Mouse (Mus musculus) midbrain, embryonic 12.5 days (tissue): ENCODE data around the gene Rrm1. TPM values are rescaled to one million over a fixed set of nuclear protein-coding genes. Genes with fewer than 3 reads are reported as not detected.
A peak's percentile ranks its signal among the peaks of the same experiment; 100 is the strongest.
"Not testable (repeated sequence)": the region's sequence is repeated elsewhere in the genome, so short reads cannot be mapped to it uniquely, and the experiment has no call there.

Source experiments
- ATAC-seq: fragments of 200-750 bp; cut with Nextera tagmentation; 2 replicates; pipeline ENCODE4 v1.8.0; 2017; ENCODE audit warnings: low read depth, moderate TSS enrichment, moderate library complexity; ENCODE audit not compliant: low FRiP score
- H3K27ac ChIP-seq: fragments of 300-500 bp; sonication (generic); replicated peaks from 2 replicates; pipeline ENCODE4 v1.5.1; 2016; ENCODE audit warnings: mild to moderate bottlenecking
- H3K27me3 ChIP-seq: fragments of 300-500 bp; sonication (generic); 2 replicates; pipeline ENCODE4 v1.6.1; 2016; ENCODE audit warnings: mild to moderate bottlenecking
- H3K36me3 ChIP-seq: fragments of 300-500 bp; sonication (generic); 2 replicates; pipeline ENCODE4 v1.6.1; 2016
- H3K4me1 ChIP-seq: fragments of 300-500 bp; sonication (generic); 2 replicates; pipeline ENCODE4 v1.6.1; 2016
- H3K4me2 ChIP-seq: fragments of 300-500 bp; sonication (generic); replicated peaks from 2 replicates; pipeline ENCODE4 v1.6.1; 2016; ENCODE audit warnings: mild to moderate bottlenecking, moderate library complexity
- H3K4me3 ChIP-seq: fragments of 300-500 bp; sonication (generic); 2 replicates; pipeline ENCODE4 v1.5.1; 2016; ENCODE audit warnings: mild to moderate bottlenecking
- H3K9ac ChIP-seq: fragments of 300-500 bp; sonication (generic); replicated peaks from 2 replicates; pipeline ENCODE4 v1.6.1; 2016; ENCODE audit warnings: mild to moderate bottlenecking, moderate library complexity
- H3K9me3 ChIP-seq: fragments of 300-500 bp; sonication (generic); 2 replicates; pipeline ENCODE4 v1.6.1; 2016; ENCODE audit warnings: mild to moderate bottlenecking
- WGBS: fragments of 180-500 bp; shearing (Covaris S2); methylation state at CpG from one replicate; pipeline ENCODE4 v1.1.7; 2016; 5-methylcytosine and 5-hydroxymethylcytosine counted together
- polyA plus RNA-seq: library from polyadenylated mRNA; unstranded; fragments of >200 nt; fragmentation: Nextera tagmentation; extraction: Ambion mirVana; gene quantifications from 2 replicates; pipeline ENCODE4 v1.2.1, GENCODE M21; 2016

The Rrm1 gene
- polyA plus RNA-seq, 1 experiment from 2014 or later = 169 TPM

DNA sequence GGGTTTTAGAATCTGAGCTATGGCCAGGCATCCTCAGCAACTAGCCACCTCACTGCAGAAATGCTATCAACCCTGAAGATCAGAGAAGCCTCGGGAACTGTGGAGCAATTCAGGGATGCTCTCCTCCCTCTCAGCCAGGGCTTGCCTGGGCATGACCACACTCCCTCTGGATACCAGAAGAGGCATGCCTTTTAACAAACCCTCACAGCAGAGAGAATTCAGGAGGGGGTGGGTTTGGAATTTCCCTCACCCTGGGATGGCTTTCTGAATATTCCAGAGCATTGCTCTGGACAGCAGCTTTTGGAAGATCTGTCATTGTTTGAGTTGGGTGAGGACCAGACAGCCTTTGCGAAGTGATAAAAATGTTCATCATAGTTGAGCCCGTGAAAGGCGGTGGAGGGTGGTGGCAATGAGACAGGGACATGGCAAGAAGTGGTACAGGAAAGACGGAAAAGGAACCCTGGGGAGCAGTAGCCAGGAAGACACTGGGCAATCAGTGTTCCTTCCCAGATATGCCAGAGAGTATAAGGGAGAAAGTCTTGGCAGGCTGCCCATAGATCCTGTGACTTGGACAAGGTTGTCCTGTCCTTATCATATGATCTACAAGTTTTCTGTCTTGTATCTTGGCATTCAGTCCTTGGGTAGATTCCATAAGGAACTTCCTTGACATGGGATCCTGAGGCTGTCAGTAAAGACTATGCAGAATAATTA, 38.0 kb downstream of the Rrm1 start:
- Histone ChIP-seq H3K4me1 (no peaks in the 10 kb centered on the region), H3K36me3 (0 out of 2 replicates have a peak, but pooled peaks cover 4% of the 10 kb centered on the region), H3K27me3 (no peaks in the 10 kb centered on the region), H3K9me3 (no peaks in the 10 kb centered on the region), H3K4me2 (no peak overlapping the region), H3K27ac (no peak overlapping the region), H3K4me3 (no peak overlapping the region), H3K9ac (no peak overlapping the region)
- 81% methylated on average over 5 of the region's 5 CpGs for WGBS
- no peak for ATAC-seq

DNA sequence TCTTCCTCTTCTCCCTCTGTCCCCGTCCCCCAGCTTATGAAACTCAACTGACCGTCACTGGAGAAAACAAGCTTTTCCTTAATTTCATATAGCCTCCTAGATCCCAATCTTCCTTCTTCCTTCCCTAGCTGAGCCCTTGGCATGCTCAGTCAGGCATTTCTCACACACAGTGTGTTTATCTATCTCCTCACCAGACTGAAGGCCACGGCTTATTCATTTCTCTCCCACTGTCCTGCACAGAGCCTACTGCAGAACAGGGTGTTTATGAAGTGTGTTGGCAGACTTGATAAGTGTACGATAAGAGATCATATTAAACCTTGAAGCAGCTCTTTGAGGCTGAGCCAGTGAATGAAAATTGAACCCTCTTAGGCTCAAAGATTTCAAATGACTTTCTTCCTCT, 39.3 kb downstream of the Rrm1 start:
- H3K4me2 ChIP-seq = no peak overlapping the region
- no peak for ATAC-seq
- no peaks in the 10 kb centered on the region for H3K4me1 ChIP-seq
- H3K27me3 ChIP-seq = no peaks in the 10 kb centered on the region
- H3K9ac ChIP-seq = no peak overlapping the region
- 84% methylated on average over 4 of the region's 4 CpGs for WGBS
- H3K36me3 ChIP-seq = 0 out of 2 replicates have a peak, but pooled peaks cover 4% of the 10 kb centered on the region
- no peak overlapping the region for H3K27ac ChIP-seq
- H3K9me3 ChIP-seq = no peaks in the 10 kb centered on the region
- H3K4me3 ChIP-seq = no peak overlapping the region

DNA sequence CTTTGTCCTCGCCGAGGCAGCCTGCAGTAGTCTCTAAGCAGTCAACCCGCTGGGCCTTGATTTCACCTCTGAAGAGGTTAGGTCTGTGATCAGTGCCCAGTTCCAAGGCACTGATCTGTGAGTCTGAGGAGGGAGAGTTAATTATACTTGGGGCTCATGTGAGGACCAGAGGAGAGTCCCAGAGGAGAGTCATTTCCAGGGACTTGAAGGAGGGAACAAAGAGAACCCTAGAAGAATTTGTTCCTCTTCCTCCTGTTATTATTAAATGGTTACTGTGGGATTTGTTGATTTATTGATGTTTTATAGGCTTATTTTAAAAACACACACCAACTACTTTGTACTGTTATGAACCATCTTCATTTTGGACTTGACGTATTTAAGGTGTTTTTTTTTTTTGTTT, 40.1 kb downstream of the Rrm1 start, which contains the start of gene Olfr543:
Gene Olfr543 (minus strand): TSS at position 101 of the 400 bp plus-strand sequence.
- WGBS = 89% methylated on average over 4 of the region's 4 CpGs
- no peak within 1 kb of the TSS for H3K9ac ChIP-seq

DNA sequence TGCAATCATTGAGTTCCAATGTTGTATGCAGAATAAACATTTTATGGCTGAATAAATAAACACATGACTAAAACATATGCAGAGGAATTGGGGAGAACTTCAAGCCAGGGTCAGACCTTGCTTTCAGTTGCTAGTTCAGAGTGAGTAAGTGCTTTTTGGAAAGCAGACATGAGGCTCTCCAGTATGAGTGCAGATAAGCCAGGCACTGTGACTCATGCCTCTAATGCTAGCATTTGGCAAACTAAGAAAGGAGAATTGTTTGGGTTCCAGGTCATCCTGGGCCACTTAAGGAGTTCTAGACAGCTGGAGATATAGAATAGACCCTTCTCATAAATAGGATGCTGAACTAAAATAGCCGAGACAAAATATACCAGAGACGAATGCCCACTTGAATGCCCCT, 42.2 kb downstream of the Rrm1 start:
- ATAC-seq = no peak
- Histone ChIP-seq H3K4me2 (no peak overlapping the region), H3K36me3 (no peaks in the 10 kb centered on the region), H3K4me3 (no peak overlapping the region), H3K9me3 (no peaks in the 10 kb centered on the region), H3K9ac (no peak overlapping the region), H3K4me1 (no peaks in the 10 kb centered on the region), H3K27ac (no peak overlapping the region), H3K27me3 (no peaks in the 10 kb centered on the region)
- 95% methylated on average over 2 of the region's 2 CpGs for WGBS

More for the DNA sequence above, 40.1 kb downstream of the Rrm1 start, which contains the start of gene Olfr543:
- Histone ChIP-seq H3K27me3 (no peaks in the 10 kb centered on the region), H3K9me3 (no peaks in the 10 kb centered on the region), H3K27ac (no peak within 1 kb of the TSS), H3K36me3 (0 out of 2 replicates have a peak, but pooled peaks cover 4% of the 10 kb centered on the region), H3K4me3 (no peak within 1 kb of the TSS), H3K4me1 (no peaks in the 10 kb centered on the region), H3K4me2 (no peak within 1 kb of the TSS)
- no peak for ATAC-seq

DNA sequence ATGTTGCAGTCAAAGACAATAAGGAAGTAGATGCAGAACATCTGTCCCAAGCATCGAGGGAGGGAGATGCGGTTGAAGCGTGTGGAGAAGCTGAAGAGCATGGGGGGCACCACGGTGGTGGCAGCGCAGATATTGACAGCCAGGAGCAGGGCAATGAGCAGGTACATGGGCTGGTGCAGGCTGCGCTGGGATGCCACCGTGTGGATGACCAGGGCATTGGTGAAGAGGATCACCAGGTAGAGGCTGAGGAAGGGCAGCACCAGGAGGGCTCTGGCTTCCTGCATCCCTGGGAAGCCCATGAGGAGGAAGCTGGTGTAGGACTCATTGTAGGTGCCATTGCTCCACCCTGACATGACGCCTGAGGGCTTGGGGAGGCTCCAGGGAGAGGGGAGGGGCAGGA, 43.3 kb downstream of the Rrm1 start:
- H3K9ac ChIP-seq, H3K9me3 ChIP-seq, H3K4me2 ChIP-seq, H3K4me1 ChIP-seq, H3K4me3 ChIP-seq, H3K36me3 ChIP-seq, H3K27ac ChIP-seq, ATAC-seq, H3K27me3 ChIP-seq: not testable (repeated sequence)
- 85% methylated on average over 7 of the region's 8 CpGs for WGBS

DNA sequence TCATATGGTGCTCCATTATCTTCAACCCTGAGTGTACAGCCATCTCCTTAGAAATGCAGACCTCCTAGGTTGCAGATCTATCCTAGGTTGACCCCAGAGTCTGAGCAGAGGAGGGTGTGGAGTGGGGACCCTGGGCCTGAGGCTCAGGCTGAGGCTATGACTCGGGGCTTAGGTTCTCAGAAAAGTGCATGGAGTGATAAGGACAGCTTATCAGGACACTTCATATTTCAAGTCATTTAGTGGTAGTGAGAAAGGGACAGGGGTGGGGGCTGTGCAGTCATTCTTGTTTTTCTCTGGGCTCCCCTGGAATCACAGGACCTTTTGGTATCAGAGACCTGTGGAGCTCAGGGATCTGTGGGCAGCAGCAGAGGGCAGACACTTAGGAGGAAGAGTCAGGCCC, 44.6 kb downstream of the Rrm1 start:
- Histone ChIP-seq H3K9ac (no peak overlapping the region), H3K4me3 (no peak overlapping the region), H3K4me2 (no peak overlapping the region), H3K9me3 (no peaks in the 10 kb centered on the region), H3K27me3 (no peaks in the 10 kb centered on the region), H3K4me1 (no peaks in the 10 kb centered on the region), H3K27ac (no peak overlapping the region), H3K36me3 (no peaks in the 10 kb centered on the region)
- WGBS = 72% methylated on average over 1 of the region's 1 CpGs
- ATAC-seq = no peak

DNA sequence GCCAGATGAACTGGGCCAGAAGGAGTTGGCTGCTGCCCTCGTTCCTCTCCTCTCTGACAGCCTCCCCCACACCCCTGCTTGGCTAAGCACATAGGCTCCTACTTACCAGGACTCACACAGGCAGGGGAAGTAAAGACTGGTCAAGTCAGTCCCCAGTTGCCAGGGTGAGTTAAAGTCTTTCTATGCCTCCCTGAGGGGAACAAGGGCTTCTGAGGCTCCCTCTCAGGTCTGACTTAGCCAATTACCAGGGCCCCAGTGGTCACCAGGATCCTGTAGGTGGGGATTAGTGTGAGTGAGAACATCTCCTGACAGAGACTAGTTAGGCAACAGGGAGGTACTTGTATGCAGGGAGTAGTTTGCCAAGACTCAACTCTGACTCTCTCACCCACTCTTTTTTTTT, 46.7 kb downstream of the Rrm1 start, which contains the start of gene Olfr544:
Gene Olfr544 (minus strand): TSS at position 153 of the 400 bp plus-strand sequence.
- Histone ChIP-seq H3K9ac (no peak within 1 kb of the TSS), H3K4me1 (no peaks in the 10 kb centered on the region), H3K4me3 (no peak within 1 kb of the TSS), H3K27ac (no peak within 1 kb of the TSS), H3K9me3 (no peaks in the 10 kb centered on the region), H3K36me3 (no peaks in the 10 kb centered on the region), H3K4me2 (no peak within 1 kb of the TSS), H3K27me3 (no peaks in the 10 kb centered on the region)
- ATAC-seq = no peak
- 72% methylated on average over 1 of the region's 1 CpGs for WGBS

DNA sequence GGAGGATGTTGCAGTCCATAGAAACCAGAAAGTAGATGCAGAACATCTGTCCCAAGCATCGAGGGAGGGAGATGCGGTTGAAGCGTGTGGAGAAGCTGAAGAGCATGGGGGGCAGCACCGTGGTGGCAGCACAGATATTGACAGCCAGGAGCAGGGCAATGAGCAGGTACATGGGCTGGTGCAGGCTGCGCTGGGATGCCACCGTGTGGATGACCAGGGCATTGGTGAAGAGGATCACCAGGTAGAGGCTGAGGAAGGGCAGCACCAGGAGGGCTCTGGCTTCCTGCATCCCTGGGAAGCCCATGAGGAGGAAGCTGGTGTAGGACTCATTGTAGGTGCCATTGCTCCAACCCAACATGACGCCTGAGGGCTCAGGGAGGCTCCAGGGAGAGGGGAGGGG, 52.9 kb downstream of the Rrm1 start:
- not testable (repeated sequence) for H3K9me3 ChIP-seq, ATAC-seq, H3K9ac ChIP-seq, H3K4me3 ChIP-seq, H3K27ac ChIP-seq, H3K27me3 ChIP-seq, H3K36me3 ChIP-seq, H3K4me1 ChIP-seq, H3K4me2 ChIP-seq
- 55% methylated on average over 7 of the region's 7 CpGs for WGBS

DNA sequence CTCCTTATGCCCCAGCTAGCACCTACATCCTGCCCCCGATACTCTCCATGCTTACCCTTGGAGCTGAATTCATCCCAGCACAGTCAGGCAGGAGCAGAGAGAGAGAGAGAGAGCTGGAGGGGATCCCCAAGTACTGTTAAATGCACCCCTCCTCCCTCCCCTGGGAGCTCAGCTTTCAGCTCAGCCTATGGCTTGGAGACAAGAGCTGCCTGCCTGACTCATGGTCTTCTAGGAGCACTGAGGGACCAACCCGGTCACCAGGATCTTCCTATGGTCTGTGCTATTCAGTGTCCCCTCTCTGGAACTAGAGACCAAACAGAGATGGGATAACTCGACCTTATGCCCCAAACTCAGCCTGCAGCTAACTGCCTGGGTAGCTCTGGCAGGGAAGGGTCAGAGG, 58.0 kb downstream of the Rrm1 start, which contains the start of gene Olfr545:
Gene Olfr545 (minus strand): TSS at position 101 of the 400 bp plus-strand sequence.
- Histone ChIP-seq H3K9ac (no peak within 1 kb of the TSS), H3K4me3 (no peak within 1 kb of the TSS), H3K9me3 (no peaks in the 10 kb centered on the region), H3K27me3 (no peaks in the 10 kb centered on the region), H3K36me3 (no peaks in the 10 kb centered on the region), H3K4me2 (no peak within 1 kb of the TSS), H3K4me1 (no peaks in the 10 kb centered on the region), H3K27ac (no peak within 1 kb of the TSS)
- 74% methylated on average over 3 of the region's 3 CpGs for WGBS
- no peak for ATAC-seq

DNA sequence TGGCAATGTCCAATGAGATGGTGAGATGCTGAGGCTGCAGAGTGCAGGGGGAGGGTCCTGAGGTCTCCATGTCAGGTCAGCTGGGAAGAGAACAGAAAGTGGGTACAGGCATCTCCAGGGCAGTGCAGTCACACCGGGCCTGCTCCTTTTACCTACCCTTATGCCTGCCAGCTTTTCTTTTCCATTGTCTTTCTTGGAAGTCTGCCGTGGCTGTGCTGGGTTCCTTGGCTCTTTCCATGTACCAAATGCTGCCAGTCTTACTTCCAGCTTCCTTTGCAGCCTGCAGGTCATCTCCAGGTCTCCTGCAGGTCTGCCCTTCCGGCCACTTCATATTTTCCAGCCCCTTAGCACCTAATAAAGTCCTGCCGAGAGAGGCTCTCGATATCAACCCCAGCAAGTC, 60.5 kb downstream of the Rrm1 start:
- Histone ChIP-seq H3K27me3 (no peaks in the 10 kb centered on the region), H3K36me3 (no peaks in the 10 kb centered on the region), H3K9me3 (no peaks in the 10 kb centered on the region), H3K27ac (no peak overlapping the region), H3K9ac (no peak overlapping the region), H3K4me2 (no peak overlapping the region), H3K4me1 (no peaks in the 10 kb centered on the region), H3K4me3 (no peak overlapping the region)
- ATAC-seq = no peak
- 79% methylated on average over 5 of the region's 5 CpGs for WGBS

DNA sequence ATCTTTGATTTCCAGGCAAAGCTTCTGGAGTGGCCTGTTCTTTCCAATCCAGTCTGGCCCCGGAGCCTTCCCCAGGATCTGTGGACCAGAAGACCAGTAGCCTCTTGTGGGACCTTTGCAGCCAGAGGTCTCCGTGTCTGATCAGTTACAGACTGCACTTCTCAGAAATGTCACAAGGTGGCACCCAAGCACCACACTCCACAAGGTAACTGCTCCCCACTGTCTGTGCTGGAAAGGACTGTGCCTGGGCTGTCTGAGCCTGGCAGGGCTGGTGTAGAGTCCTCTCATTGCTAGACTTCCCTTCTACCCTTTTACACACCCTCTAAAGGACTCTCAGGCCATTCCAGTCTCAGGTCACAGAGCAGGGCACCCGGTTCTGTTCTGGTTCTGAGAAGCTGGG, 65.4 kb downstream of the Rrm1 start:
- H3K36me3 ChIP-seq = no peaks in the 10 kb centered on the region
- 51% methylated on average over 3 of the region's 3 CpGs for WGBS
- no peak overlapping the region for H3K9ac ChIP-seq
- no peak overlapping the region for H3K4me2 ChIP-seq
- no peak overlapping the region for H3K4me3 ChIP-seq
- no peaks in the 10 kb centered on the region for H3K9me3 ChIP-seq
- H3K4me1 ChIP-seq = no peaks in the 10 kb centered on the region
- no peak overlapping the region for H3K27ac ChIP-seq
- ATAC-seq = peak; percentile 80
- peaks cover 8% of the 10 kb centered on the region for H3K27me3 ChIP-seq

DNA sequence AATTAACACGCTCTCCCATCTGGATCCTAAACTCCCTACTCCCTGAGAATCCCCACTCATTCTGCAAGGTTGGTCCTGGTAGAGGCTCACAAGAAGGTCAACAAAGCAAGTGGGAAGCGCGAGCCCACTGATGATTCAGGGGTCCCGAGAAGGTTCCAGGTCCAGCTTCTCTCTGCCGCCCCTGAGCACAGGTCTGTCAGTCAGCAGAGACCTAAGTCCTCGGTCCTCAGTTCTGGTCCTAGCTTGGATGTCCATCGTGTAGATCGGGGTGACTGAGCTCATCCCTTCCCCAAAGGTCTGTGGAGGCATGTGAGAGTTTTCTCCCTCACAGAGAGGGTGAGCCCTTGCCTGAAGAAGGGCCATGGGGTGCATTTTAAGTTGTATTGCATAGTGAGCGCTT, 66.6 kb downstream of the Rrm1 start:
- no peak for ATAC-seq
- no peaks in the 10 kb centered on the region for H3K9me3 ChIP-seq
- 89% methylated on average over 9 of the region's 9 CpGs for WGBS

DNA sequence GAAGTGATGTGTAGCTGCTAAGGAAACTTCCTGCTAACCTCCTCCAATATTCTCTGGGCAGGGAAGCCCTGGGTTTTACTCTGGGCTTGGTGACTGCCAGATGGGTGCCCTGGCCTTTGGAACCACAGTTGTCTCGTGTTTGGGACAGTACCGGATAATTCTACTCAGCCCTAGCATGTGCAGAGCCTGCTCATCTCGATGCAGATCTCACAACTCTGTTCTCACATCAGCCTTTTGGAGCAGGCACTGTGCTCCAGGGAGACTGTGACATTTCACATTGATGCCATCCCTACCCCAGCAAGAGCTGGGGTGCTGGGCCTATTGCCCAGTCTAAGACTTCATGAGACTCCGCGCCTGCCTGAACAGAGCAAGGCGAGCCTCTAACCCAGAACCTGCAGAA, 67.2 kb downstream of the Rrm1 start:
- ATAC-seq = no peak
- H3K36me3 ChIP-seq = no peaks in the 10 kb centered on the region
- 0 out of 2 replicates have a peak, but pooled peaks cover 3% of the 10 kb centered on the region for H3K4me1 ChIP-seq
- no peak overlapping the region for H3K27ac ChIP-seq
- WGBS = 84% methylated on average over 6 of the region's 6 CpGs
- H3K4me2 ChIP-seq = no peak overlapping the region
- H3K9ac ChIP-seq = no peak overlapping the region
- H3K4me3 ChIP-seq = no peak overlapping the region
- H3K27me3 ChIP-seq = peaks cover 17% of the 10 kb centered on the region
- H3K9me3 ChIP-seq = no peaks in the 10 kb centered on the region

More for the DNA sequence above, 66.6 kb downstream of the Rrm1 start:
- Histone ChIP-seq H3K27me3 (peaks cover 14% of the 10 kb centered on the region), H3K27ac (no peak overlapping the region), H3K9ac (no peak overlapping the region), H3K36me3 (no peaks in the 10 kb centered on the region), H3K4me2 (no peak overlapping the region), H3K4me3 (no peak overlapping the region), H3K4me1 (no peaks in the 10 kb centered on the region)
